Mouse (Mus musculus): ENCODE results near the gene Nt5c3. TPM values are rescaled to one million over a fixed set of nuclear protein-coding genes. Genes with fewer than 3 reads are reported as not detected.

The Nt5c3 gene
- polyA plus RNA-seq, 1 experiment from 2014 or later, result 63.1 TPM

- 81% methylated on average over 7 of the region's 7 CpGs for WGBS
These were observed 4.2 kb downstream of the Nt5c3 start for GRCm38 (mm10) chr6:56919330-56920044.

GRCm38 (mm10) chr6:56917578-56918368, 6.0 kb downstream of the Nt5c3 start:
- H3K4me1 ChIP-seq (ENCODE audit: control insufficient read depth, insufficient read depth, low read length), result no peaks in the 10 kb centered on the region; the same call in 1 of the 2 replicates
- H3K4me2 ChIP-seq (ENCODE audit: low read depth, low read length), result no peak overlapping the region
- DNase-seq (ENCODE audit: low spot score) (no peak), ATAC-seq (ENCODE audit: low read depth) (no peak)
- H3K9me3 ChIP-seq (ENCODE audit: control insufficient read depth, low read length), result no peaks in the 10 kb centered on the region
- WGBS, result 70% methylated on average over 12 of the region's 12 CpGs
- H3K9ac ChIP-seq (ENCODE audit: low read depth, low read length), result no peak overlapping the region
- H3K36me3 ChIP-seq (ENCODE audit: control insufficient read depth, insufficient read depth, low read length), result no peaks in the 10 kb centered on the region
- no peak overlapping the region for H3K27ac ChIP-seq (replicated peaks; ENCODE audit: low read depth, low read length)
- no peaks in the 10 kb centered on the region for H3K27me3 ChIP-seq (replicated peaks; ENCODE audit: control insufficient read depth, insufficient read depth, low read length)
- H3K4me3 ChIP-seq (ENCODE audit: low read depth, low read length), result no peak overlapping the region

More at GRCm38 (mm10) chr6:56919330-56920044, 4.2 kb downstream of the Nt5c3 start:
- Histone ChIP-seq H3K27me3 (replicated peaks; ENCODE audit: control insufficient read depth, insufficient read depth, low read length) (no peaks in the 10 kb centered on the region), H3K4me1 (ENCODE audit: control insufficient read depth, insufficient read depth, low read length) (no peaks in the 10 kb centered on the region), H3K36me3 (ENCODE audit: control insufficient read depth, insufficient read depth, low read length) (no peaks in the 10 kb centered on the region), H3K9ac (ENCODE audit: low read depth, low read length) (no peak overlapping the region), H3K9me3 (ENCODE audit: control insufficient read depth, low read length) (no peaks in the 10 kb centered on the region), H3K4me2 (ENCODE audit: low read depth, low read length) (no peak overlapping the region), H3K4me3 (ENCODE audit: low read depth, low read length) (no peak overlapping the region), H3K27ac (replicated peaks; ENCODE audit: low read depth, low read length) (no peak overlapping the region)
- ATAC-seq (ENCODE audit: low read depth) (no peak), DNase-seq (ENCODE audit: low spot score) (no peak)

DNA sequence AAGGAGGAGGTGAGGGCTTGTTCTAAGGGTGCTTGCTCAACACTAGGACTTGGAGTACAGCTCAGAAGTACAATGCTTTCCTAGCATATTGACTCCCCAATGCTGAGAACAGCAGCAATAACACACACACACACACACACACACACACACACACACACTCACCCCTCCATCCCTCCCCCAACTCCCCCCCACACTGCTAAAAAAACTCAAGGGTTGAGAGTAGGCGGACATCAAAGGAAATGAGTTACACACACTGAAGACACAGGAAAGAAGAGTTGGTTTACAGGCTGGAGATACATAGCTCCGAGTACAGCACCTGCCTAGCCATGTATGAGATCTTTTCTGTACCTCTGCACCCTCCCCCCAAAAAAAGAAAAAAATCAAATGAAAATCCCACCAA, 7.5 kb downstream of the Nt5c3 start:
- Histone ChIP-seq H3K27ac (replicated peaks; ENCODE audit: low read depth, low read length) (no peak overlapping the region), H3K36me3 (ENCODE audit: control insufficient read depth, insufficient read depth, low read length) (no peaks in the 10 kb centered on the region), H3K9me3 (ENCODE audit: control insufficient read depth, low read length) (no peaks in the 10 kb centered on the region), H3K4me3 (ENCODE audit: low read depth, low read length) (no peak overlapping the region), H3K4me1 (ENCODE audit: control insufficient read depth, insufficient read depth, low read length) (no peaks in the 10 kb centered on the region; the same call in 1 of the 2 replicates), H3K4me2 (ENCODE audit: low read depth, low read length) (no peak overlapping the region), H3K9ac (ENCODE audit: low read depth, low read length) (no peak overlapping the region), H3K27me3 (replicated peaks; ENCODE audit: control insufficient read depth, insufficient read depth, low read length) (no peaks in the 10 kb centered on the region)
- 54% methylated on average over 2 of the region's 2 CpGs for WGBS
- no peak for ATAC-seq (ENCODE audit: low read depth)
- no peak for DNase-seq (ENCODE audit: low spot score)

DNA sequence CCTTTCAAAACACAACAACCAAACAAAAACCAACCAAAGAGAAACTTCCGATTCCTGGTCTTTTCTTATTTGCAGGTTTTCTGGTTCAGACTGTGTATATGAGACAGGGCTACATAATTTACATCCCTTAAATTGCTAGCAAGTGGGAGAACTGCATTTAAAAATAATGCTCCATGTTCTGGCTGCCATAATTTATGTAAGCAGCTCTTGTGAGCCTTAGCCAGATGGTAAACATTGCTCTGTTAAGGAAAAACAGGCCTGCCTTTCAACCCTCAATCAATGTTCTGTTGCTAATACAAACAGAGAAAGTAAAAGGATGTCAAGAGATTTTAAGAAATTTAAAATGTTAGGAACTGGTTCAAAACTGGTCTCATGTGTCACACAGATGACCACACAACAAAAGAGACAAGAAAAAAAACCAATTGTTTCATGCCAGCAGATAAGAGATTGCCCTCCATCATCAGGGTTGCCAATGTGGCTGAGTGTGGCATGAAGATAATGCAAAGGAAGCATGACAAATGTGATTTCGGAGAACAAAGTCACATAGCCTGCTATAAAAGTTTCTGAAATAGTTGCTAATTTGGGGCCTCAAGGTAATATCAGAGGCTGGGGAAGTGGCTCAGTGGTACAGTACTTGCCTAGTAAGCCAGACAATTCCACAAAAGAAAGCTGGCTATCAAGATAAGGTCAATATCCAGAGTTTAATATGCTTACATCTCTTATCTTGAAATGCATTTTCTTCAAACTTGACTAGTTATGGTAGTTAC, 10.5 kb downstream of the Nt5c3 start:
- Histone ChIP-seq H3K36me3 (ENCODE audit: control insufficient read depth, insufficient read depth, low read length) (no peaks in the 10 kb centered on the region), H3K9me3 (ENCODE audit: control insufficient read depth, low read length) (no peaks in the 10 kb centered on the region), H3K27me3 (replicated peaks; ENCODE audit: control insufficient read depth, insufficient read depth, low read length) (no peaks in the 10 kb centered on the region), H3K4me2 (ENCODE audit: low read depth, low read length) (no peak overlapping the region), H3K4me1 (ENCODE audit: control insufficient read depth, insufficient read depth, low read length) (no peaks in the 10 kb centered on the region; the same call in 1 of the 2 replicates), H3K4me3 (ENCODE audit: low read depth, low read length) (no peak overlapping the region), H3K9ac (ENCODE audit: low read depth, low read length) (no peak overlapping the region), H3K27ac (replicated peaks; ENCODE audit: low read depth, low read length) (peak overlapping the region; percentile 24; the same call in 1 of the 2 replicates)
- 63% methylated on average over 2 of the region's 2 CpGs for WGBS
- DNase-seq (ENCODE audit: low spot score) (peak; percentile 27), ATAC-seq (ENCODE audit: low read depth) (no peak)

- H3K9ac ChIP-seq (ENCODE audit: low read depth, low read length), result no peak overlapping the region
- ATAC-seq (ENCODE audit: low read depth), result no peak
These were observed 12.8 kb downstream of the Nt5c3 start for GRCm38 (mm10) chr6:56910910-56911309.

DNA sequence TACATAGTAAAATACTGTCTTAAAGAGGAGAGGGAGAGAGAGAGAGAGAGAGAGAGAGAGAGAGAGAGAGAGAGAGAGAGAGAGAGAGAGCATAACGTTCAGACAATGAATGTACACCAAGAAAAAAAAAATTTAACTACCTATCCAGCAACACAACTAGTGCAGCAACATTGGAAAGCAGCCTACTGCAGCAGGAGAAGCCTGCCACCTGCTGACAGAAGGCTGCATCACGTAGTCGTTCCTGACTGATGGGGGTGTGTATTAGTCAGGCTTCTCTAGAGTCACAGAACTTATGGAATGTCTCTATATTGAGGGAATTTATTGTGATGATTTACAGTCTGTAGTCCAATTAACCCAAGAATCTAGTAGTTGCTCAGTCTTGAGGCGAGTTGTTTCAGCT, 14.8 kb downstream of the Nt5c3 start:
- Histone ChIP-seq H3K9ac (ENCODE audit: low read depth, low read length) (no peak overlapping the region), H3K36me3 (ENCODE audit: control insufficient read depth, insufficient read depth, low read length) (no peaks in the 10 kb centered on the region), H3K4me1 (ENCODE audit: control insufficient read depth, insufficient read depth, low read length) (peaks cover 8% of the 10 kb centered on the region), H3K4me3 (ENCODE audit: low read depth, low read length) (no peak overlapping the region), H3K9me3 (ENCODE audit: control insufficient read depth, low read length) (no peaks in the 10 kb centered on the region), H3K27me3 (replicated peaks; ENCODE audit: control insufficient read depth, insufficient read depth, low read length) (no peaks in the 10 kb centered on the region), H3K27ac (replicated peaks; ENCODE audit: low read depth, low read length) (no peak overlapping the region), H3K4me2 (ENCODE audit: low read depth, low read length) (no peak overlapping the region)
- 21% methylated on average over 4 of the region's 4 CpGs for WGBS
- ATAC-seq (ENCODE audit: low read depth) (0 out of 2 replicates have a peak, but pooled peaks have one; percentile 70), DNase-seq (ENCODE audit: low spot score) (peak; percentile 71)

More at GRCm38 (mm10) chr6:56910910-56911309, 12.8 kb downstream of the Nt5c3 start:
- no peaks in the 10 kb centered on the region for H3K9me3 ChIP-seq (ENCODE audit: control insufficient read depth, low read length)
- no peaks in the 10 kb centered on the region for H3K36me3 ChIP-seq (ENCODE audit: control insufficient read depth, insufficient read depth, low read length)
- WGBS, result 79% methylated on average over 2 of the region's 2 CpGs
- no peak overlapping the region for H3K4me2 ChIP-seq (ENCODE audit: low read depth, low read length)
- no peak overlapping the region for H3K4me3 ChIP-seq (ENCODE audit: low read depth, low read length)
- no peak for DNase-seq (ENCODE audit: low spot score)
- no peak overlapping the region for H3K27ac ChIP-seq (replicated peaks; ENCODE audit: low read depth, low read length)
- no peaks in the 10 kb centered on the region for H3K27me3 ChIP-seq (replicated peaks; ENCODE audit: control insufficient read depth, insufficient read depth, low read length)
- H3K4me1 ChIP-seq (ENCODE audit: control insufficient read depth, insufficient read depth, low read length), result no peaks in the 10 kb centered on the region; the same call in 1 of the 2 replicates

GRCm38 (mm10) chr6:56908397-56908796, 15.3 kb downstream of the Nt5c3 start:
- H3K27me3 ChIP-seq (replicated peaks; ENCODE audit: control insufficient read depth, insufficient read depth, low read length), result no peaks in the 10 kb centered on the region

GRCm38 (mm10) chr6:56907973-56908372, 15.8 kb downstream of the Nt5c3 start:
- DNase-seq (ENCODE audit: low spot score) (no peak), ATAC-seq (ENCODE audit: low read depth) (no peak)
- 93% methylated on average over 3 of the region's 3 CpGs for WGBS
- Histone ChIP-seq H3K27me3 (replicated peaks; ENCODE audit: control insufficient read depth, insufficient read depth, low read length) (no peaks in the 10 kb centered on the region), H3K27ac (replicated peaks; ENCODE audit: low read depth, low read length) (no peak overlapping the region), H3K4me1 (ENCODE audit: control insufficient read depth, insufficient read depth, low read length) (peaks cover 12% of the 10 kb centered on the region; the same call in 1 of the 2 replicates), H3K36me3 (ENCODE audit: control insufficient read depth, insufficient read depth, low read length) (no peaks in the 10 kb centered on the region), H3K4me3 (ENCODE audit: low read depth, low read length) (no peak overlapping the region), H3K9ac (ENCODE audit: low read depth, low read length) (no peak overlapping the region), H3K9me3 (ENCODE audit: control insufficient read depth, low read length) (no peaks in the 10 kb centered on the region), H3K4me2 (ENCODE audit: low read depth, low read length) (no peak overlapping the region)

More at GRCm38 (mm10) chr6:56908397-56908796, 15.3 kb downstream of the Nt5c3 start:
- no peaks in the 10 kb centered on the region for H3K9me3 ChIP-seq (ENCODE audit: control insufficient read depth, low read length)
- peaks cover 12% of the 10 kb centered on the region for H3K4me1 ChIP-seq (ENCODE audit: control insufficient read depth, insufficient read depth, low read length)
- 83% methylated on average over 2 of the region's 2 CpGs for WGBS
- ATAC-seq (ENCODE audit: low read depth) (no peak), DNase-seq (ENCODE audit: low spot score) (no peak)
- no peak overlapping the region for H3K4me2 ChIP-seq (ENCODE audit: low read depth, low read length)
- H3K9ac ChIP-seq (ENCODE audit: low read depth, low read length), result no peak overlapping the region
- no peak overlapping the region for H3K4me3 ChIP-seq (ENCODE audit: low read depth, low read length)
- H3K27ac ChIP-seq (replicated peaks; ENCODE audit: low read depth, low read length), result no peak overlapping the region
- no peaks in the 10 kb centered on the region for H3K36me3 ChIP-seq (ENCODE audit: control insufficient read depth, insufficient read depth, low read length)
